Mouse (Mus musculus) mature B cell (primary cell): ENCODE results near the gene Mup4.
"Not testable (repeated sequence)": the region's sequence is repeated elsewhere in the genome, so short reads cannot be mapped to it uniquely, and the experiment has no call there.

ENCODE experiments used
- in situ Hi-C: fragments of 300-500 bp; cut with MboI; formaldehyde crosslinking; loops from 2 replicates; pipeline ENCODE4 v1.14.3; 2019

The Mup4 gene

GRCm38 (mm10) chr4:59960610-59961009 lies at the start of gene Mup4:
TSS of gene Mup4 (minus strand) at chr4:59960710.
- in situ Hi-C loops = no loop called here

- in situ Hi-C loops = not testable (repeated sequence)
These were observed 37.4 kb upstream of the Mup4 start for GRCm38 (mm10) chr4:59997894-59998293.

GRCm38 (mm10) chr4:59963405-59964344 lies 3.2 kb upstream of the Mup4 start, which contains the start of gene Mup6:
TSS of gene Mup6 (plus strand) at chr4:59964294.
- in situ Hi-C loops = no loop called here

GRCm38 (mm10) chr4:59937543-59937942 lies 23.0 kb downstream of the Mup4 start:
- in situ Hi-C loops = no loop called here

GRCm38 (mm10) chr4:59932505-59933281 lies 27.8 kb downstream of the Mup4 start:
- in situ Hi-C loops = no loop called here

GRCm38 (mm10) chr4:59928347-59928746 lies 32.2 kb downstream of the Mup4 start:
- in situ Hi-C loops = no loop called here

- in situ Hi-C loops = no loop called here
These were observed 32.8 kb downstream of the Mup4 start for GRCm38 (mm10) chr4:59927666-59928065.

- in situ Hi-C loops = no loop called here
These were observed 35.4 kb downstream of the Mup4 start for GRCm38 (mm10) chr4:59925082-59925481.

GRCm38 (mm10) chr4:59917966-59918365 lies 42.5 kb downstream of the Mup4 start:
- in situ Hi-C loops = no loop called here

- in situ Hi-C loops = no loop called here
These were observed 45.7 kb downstream of the Mup4 start, which contains the start of gene Slc46a2 for GRCm38 (mm10) chr4:59914608-59915403. TSS of gene Slc46a2 (minus strand) at chr4:59915056.

- in situ Hi-C loops = no loop called here
These were observed 51.7 kb downstream of the Mup4 start for GRCm38 (mm10) chr4:59908785-59909184.

GRCm38 (mm10) chr4:59907657-59908230 lies 52.8 kb downstream of the Mup4 start:
- in situ Hi-C loops = no loop called here

GRCm38 (mm10) chr4:59907092-59907491 lies 53.4 kb downstream of the Mup4 start:
- in situ Hi-C loops = no loop called here
